Mouse (Mus musculus) G1E (cell line): ENCODE measurements around the gene Cfap73.

Experiments
- CTCF ChIP-seq: IDR thresholded peaks from 2 replicates; pipeline ENCODE4 v1.5.1; 2012; ENCODE audit warnings: low read depth, low read length, inconsistent platforms, mixed read lengths
- GATA1 ChIP-seq: IDR thresholded peaks from 2 replicates; pipeline ENCODE4 v1.6.1; 2012; ENCODE audit warnings: borderline replicate concordance, low read length, inconsistent platforms, mixed read lengths

GRCm38 (mm10) chr5:120620375-120621077 is 13.5 kb downstream of the Cfap73 start:
- TF ChIP-seq CTCF (peak; percentile 99), GATA1 (no peak)
